Mouse (Mus musculus): Measurements from ENCODE around the gene Homer2.

The Homer2 gene

GRCm38 (mm10) chr7:81578413-81578812 is 128.9 kb downstream of the Homer2 start:
- no peak for DNase-seq

- DNase-seq: no peak
These were observed 129.5 kb downstream of the Homer2 start for GRCm38 (mm10) chr7:81577872-81578271.

GRCm38 (mm10) chr7:81575606-81576005 is 131.7 kb downstream of the Homer2 start:
- no peak for DNase-seq

GRCm38 (mm10) chr7:81573821-81574220 is 133.5 kb downstream of the Homer2 start:
- no peak for DNase-seq

- peak in 1 of 2 experiments; percentile 32 for DNase-seq
These were observed 133.9 kb downstream of the Homer2 start for GRCm38 (mm10) chr7:81573397-81573796.

- DNase-seq: no peak
These were observed 134.6 kb downstream of the Homer2 start for GRCm38 (mm10) chr7:81572610-81573268.

- no peak for DNase-seq
These were observed 135.3 kb downstream of the Homer2 start for GRCm38 (mm10) chr7:81571941-81572441.

GRCm38 (mm10) chr7:81571108-81571940 is 136.0 kb downstream of the Homer2 start, which contains the start of gene Whamm:
Gene Whamm, plus strand, starts transcription at chr7:81571266.
- peak; percentile 89 for DNase-seq

GRCm38 (mm10) chr7:81570752-81571107 is 136.6 kb downstream of the Homer2 start:
- no peak for DNase-seq

- no peak for DNase-seq
These were observed 137.1 kb downstream of the Homer2 start for GRCm38 (mm10) chr7:81570271-81570670.

- DNase-seq: no peak
These were observed 137.5 kb downstream of the Homer2 start for GRCm38 (mm10) chr7:81569851-81570250.

GRCm38 (mm10) chr7:81567396-81567795 is 139.9 kb downstream of the Homer2 start:
- no peak for DNase-seq

- DNase-seq: no peak
These were observed 140.4 kb downstream of the Homer2 start, which contains the start of gene Fsd2 for GRCm38 (mm10) chr7:81566892-81567291. Gene Fsd2, minus strand, starts transcription at chr7:81566944.

GRCm38 (mm10) chr7:81566332-81566731 is 141.0 kb downstream of the Homer2 start:
- no peak for DNase-seq

- DNase-seq: peak; percentile 27 to 41
These were observed 141.8 kb downstream of the Homer2 start for GRCm38 (mm10) chr7:81565381-81566055.

GRCm38 (mm10) chr7:81564766-81565165 is 142.6 kb downstream of the Homer2 start:
- DNase-seq: no peak

- no peak for DNase-seq
These were observed 143.8 kb downstream of the Homer2 start for GRCm38 (mm10) chr7:81563506-81564015.

- DNase-seq: no peak
These were observed 146.1 kb downstream of the Homer2 start for GRCm38 (mm10) chr7:81561211-81561610.

GRCm38 (mm10) chr7:81560101-81561049 is 147.0 kb downstream of the Homer2 start:
- no peak for DNase-seq

- DNase-seq: no peak
These were observed 147.9 kb downstream of the Homer2 start for GRCm38 (mm10) chr7:81559231-81559980.

GRCm38 (mm10) chr7:81557985-81558360 is 149.4 kb downstream of the Homer2 start:
- DNase-seq: no peak
